Mouse (Mus musculus) G1E (cell line): ENCODE measurements around the gene Ears2. TPM values are rescaled to one million over a fixed set of nuclear protein-coding genes. Genes with fewer than 3 reads are reported as not detected.

Source experiments
- ATAC-seq: 2 replicates; pipeline ENCODE4 v1.8.0; 2016; ENCODE audit warnings: mild to moderate bottlenecking; ENCODE audit not compliant: insufficient number of reproducible peaks, poor library complexity, low FRiP score, severe bottlenecking; ENCODE audit errors: extremely low read depth
- DNase-seq: peaks from one replicate; pipeline ENCODE4 v3.0.0; 2012; ENCODE audit warnings: low spot score
- H3K27me3 ChIP-seq: 2 replicates; pipeline ENCODE4 v1.6.1; 2012; ENCODE audit warnings: mild to moderate bottlenecking, low read length, inconsistent platforms; ENCODE audit not compliant: insufficient read depth
- H3K36me3 ChIP-seq: replicated peaks from 2 replicates; pipeline ENCODE3; 2012; ENCODE audit warnings: mild to moderate bottlenecking, inconsistent platforms
- H3K4me1 ChIP-seq: 2 replicates; pipeline ENCODE4 v1.6.1; 2012; ENCODE audit warnings: low read depth, low read length, inconsistent platforms, mixed read lengths; ENCODE audit not compliant: insufficient read depth
- H3K4me3 ChIP-seq: 2 replicates; pipeline ENCODE4 v1.5.1; 2012; ENCODE audit warnings: low read depth, mild to moderate bottlenecking, inconsistent platforms, low read length, moderate library complexity, mixed read lengths
- H3K9me3 ChIP-seq: replicated peaks from 2 replicates; pipeline ENCODE4 v1.6.1; 2012; ENCODE audit warnings: inconsistent platforms
- CTCF ChIP-seq: IDR thresholded peaks from 2 replicates; pipeline ENCODE4 v1.5.1; 2012; ENCODE audit warnings: low read depth, low read length, inconsistent platforms, mixed read lengths
- GATA1 ChIP-seq: IDR thresholded peaks from 2 replicates; pipeline ENCODE4 v1.6.1; 2012; ENCODE audit warnings: borderline replicate concordance, low read length, inconsistent platforms, mixed read lengths
- GATA2 ChIP-seq: IDR thresholded peaks from 2 replicates; pipeline ENCODE4 v1.6.1; 2012; ENCODE audit warnings: low read depth, low read length, inconsistent platforms, borderline replicate concordance
- POLR2AphosphoS5 ChIP-seq: IDR thresholded peaks from 2 replicates; pipeline ENCODE4 v1.6.1; 2012; ENCODE audit warnings: low read depth, low read length, inconsistent platforms; ENCODE audit not compliant: insufficient replicate concordance
- TAL1 ChIP-seq: conservative IDR thresholded peaks from 2 replicates; pipeline ENCODE4 v1.6.1; 2012; ENCODE audit warnings: low read depth, low read length, inconsistent platforms, mixed read lengths
- polyA plus RNA-seq: library from polyadenylated mRNA; stranded (reverse); fragments of >175 nt; gene quantifications from 2 replicates; pipeline ENCODE4 v1.2.3, GENCODE M21; 2012
- total RNA-seq, 2 experiments: library from RNA; stranded (forward) in 1 of 2; stranded (reverse) in 1 of 2; fragments of 200-1000 nt in 1 of 2; fragments of >200 nt in 1 of 2; fragmentation: Nextera tagmentation in 1 of 2; gene quantifications; 2 replicates each; pipeline ENCODE4 v1.2.3; 2014 to 2017

The Ears2 gene
- total and polyA plus RNA-seq, 3 experiments = 7.9 to 16.3 (median 12.8) TPM

DNA sequence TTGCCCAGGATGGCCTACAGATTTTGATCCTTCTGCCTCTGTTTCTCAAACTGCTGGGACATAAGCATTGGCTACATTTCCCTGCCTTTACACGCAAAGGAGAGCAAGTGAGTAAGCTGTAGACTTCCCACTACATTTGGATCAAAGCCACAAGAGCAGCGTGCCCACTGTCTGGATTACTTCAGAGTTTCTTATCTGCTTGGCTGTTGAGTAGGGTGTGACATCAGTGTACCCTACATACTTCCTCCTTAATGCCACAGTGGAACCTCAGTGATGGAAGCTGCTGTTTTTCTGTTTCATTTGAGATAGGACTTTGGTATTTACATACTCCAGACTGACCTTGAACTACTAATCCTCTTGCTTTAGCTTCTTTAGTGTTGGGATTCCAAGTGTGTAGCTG, 20.2 kb downstream of the Ears2 start:
- DNase-seq (peak; percentile 40), ATAC-seq (peak; percentile 40; the same call in 1 of the 2 replicates)
- Histone ChIP-seq H3K27me3 (no peaks in the 10 kb centered on the region), H3K4me1 (peaks cover 17% of the 10 kb centered on the region), H3K9me3 (no peaks in the 10 kb centered on the region), H3K4me3 (no peak overlapping the region), H3K36me3 (peaks cover 86% of the 10 kb centered on the region)
- TF ChIP-seq GATA1 (no peak), POLR2AphosphoS5 (no peak), TAL1 (no peak), CTCF (no peak), GATA2 (no peak)

DNA sequence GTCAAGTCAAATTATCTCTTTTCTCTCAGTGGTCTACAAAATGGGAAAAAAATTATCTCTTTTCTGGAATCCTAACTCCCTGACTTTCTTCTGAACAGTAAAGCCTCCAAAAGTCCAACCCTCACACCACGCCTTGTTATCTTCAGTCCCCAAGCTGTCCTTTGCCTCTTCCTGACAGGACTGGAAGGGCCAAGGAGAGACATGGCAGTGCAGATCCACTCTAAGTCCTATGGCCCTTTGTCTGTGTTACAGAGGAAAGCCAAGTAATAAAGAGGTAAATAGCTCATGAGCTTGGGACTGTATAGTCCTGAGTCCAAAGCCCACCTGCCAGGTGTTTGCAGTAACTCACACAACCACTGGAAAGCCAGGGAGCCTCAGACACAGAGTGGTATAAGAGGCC, 21.4 kb downstream of the Ears2 start:
- Histone ChIP-seq H3K27me3 (no peaks in the 10 kb centered on the region), H3K36me3 (peaks cover 89% of the 10 kb centered on the region), H3K4me3 (no peak overlapping the region), H3K9me3 (no peaks in the 10 kb centered on the region), H3K4me1 (peaks cover 17% of the 10 kb centered on the region)
- TF ChIP-seq CTCF (no peak), GATA2 (no peak)
- DNase-seq (no peak), ATAC-seq (no peak)

DNA sequence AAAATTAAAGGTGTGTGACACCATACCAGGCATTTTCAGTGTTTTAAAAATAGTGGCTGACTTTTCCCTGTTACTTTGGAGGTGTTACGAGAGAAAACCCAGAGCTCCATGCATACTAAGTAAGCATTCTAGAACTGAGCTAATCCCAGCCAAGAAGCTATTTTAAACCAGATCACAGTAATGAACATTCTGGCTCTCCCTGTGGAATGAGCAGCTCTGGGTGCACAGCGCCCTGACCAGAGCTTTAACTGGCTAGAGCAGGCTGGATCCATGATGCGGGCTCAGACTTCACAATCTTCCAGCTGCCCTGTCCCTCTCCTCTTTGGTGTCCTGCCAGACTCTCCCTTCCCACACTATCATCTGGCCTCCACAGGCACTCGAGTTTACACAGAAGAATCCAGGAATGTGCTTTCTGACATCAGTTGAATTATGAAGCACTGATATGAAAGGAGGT, 21.9 kb downstream of the Ears2 start:
- no peak for DNase-seq
- H3K4me1 ChIP-seq = peaks cover 17% of the 10 kb centered on the region
- H3K27me3 ChIP-seq = no peaks in the 10 kb centered on the region
- H3K4me3 ChIP-seq = no peak overlapping the region
- no peak for ATAC-seq
- H3K9me3 ChIP-seq = no peaks in the 10 kb centered on the region
- TF ChIP-seq CTCF = no peak
- no peak for TF ChIP-seq POLR2AphosphoS5
- TF ChIP-seq GATA2 = no peak
- TF ChIP-seq GATA1 = no peak
- TF ChIP-seq TAL1 = no peak
- H3K36me3 ChIP-seq = peaks cover 90% of the 10 kb centered on the region

DNA sequence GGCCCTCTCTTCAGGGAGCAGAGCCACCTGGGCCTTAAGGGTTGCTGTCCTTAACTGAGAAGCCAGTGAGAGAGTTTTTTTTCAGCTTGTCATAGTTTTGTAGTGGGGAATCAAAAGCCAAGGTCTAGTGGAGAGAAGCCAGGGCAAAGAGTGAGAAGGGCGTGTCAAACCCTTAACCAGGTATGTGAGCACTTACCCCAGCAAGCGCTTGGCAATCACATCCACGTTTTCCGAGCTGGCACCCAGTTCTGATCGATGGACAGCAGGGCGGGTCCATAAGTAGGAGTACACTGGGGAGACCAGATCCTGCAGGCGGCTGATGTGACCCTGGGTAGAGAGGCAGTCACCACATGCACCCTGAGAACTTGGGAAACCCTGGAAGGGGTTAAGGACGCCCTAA, 23.0 kb downstream of the Ears2 start:
- H3K4me3 ChIP-seq = no peak overlapping the region
- ATAC-seq = no peak
- H3K36me3 ChIP-seq = peaks cover 92% of the 10 kb centered on the region
- TF ChIP-seq TAL1 (no peak), POLR2AphosphoS5 (no peak), CTCF (no peak), GATA2 (no peak), GATA1 (no peak)
- H3K9me3 ChIP-seq = no peaks in the 10 kb centered on the region
- DNase-seq = no peak
- no peaks in the 10 kb centered on the region for H3K27me3 ChIP-seq
- peaks cover 17% of the 10 kb centered on the region for H3K4me1 ChIP-seq

DNA sequence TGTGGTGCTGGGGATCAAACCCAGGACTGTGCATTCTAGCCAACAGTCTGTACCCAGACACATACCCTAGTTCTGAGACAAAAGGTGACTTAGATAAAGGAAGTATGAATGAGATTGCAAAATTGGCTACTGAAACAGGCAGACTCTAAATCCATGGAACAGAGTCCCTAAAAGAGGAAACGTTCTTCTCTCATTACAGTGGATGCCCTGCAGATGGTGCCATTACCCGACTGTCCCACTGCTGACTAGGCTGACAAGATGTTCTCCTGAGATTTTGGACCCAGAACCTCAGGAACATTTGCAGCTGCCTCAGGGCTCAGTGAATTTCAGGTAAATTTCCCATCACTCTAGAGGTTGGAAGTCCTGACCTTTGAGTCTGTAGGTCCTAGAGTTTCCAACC, 32.7 kb downstream of the Ears2 start:
- no peak; the same call in 1 of the 2 replicates for ATAC-seq
- DNase-seq = no peak
- H3K4me3 ChIP-seq = no peak overlapping the region
- H3K9me3 ChIP-seq = 0 out of 2 replicates have a peak, but pooled peaks cover 1% of the 10 kb centered on the region
- no peaks in the 10 kb centered on the region for H3K27me3 ChIP-seq
- no peak for TF ChIP-seq TAL1
- no peak for TF ChIP-seq GATA1
- TF ChIP-seq GATA2 = no peak
- no peak for TF ChIP-seq CTCF
- no peak for TF ChIP-seq POLR2AphosphoS5
- H3K4me1 ChIP-seq = peaks cover 25% of the 10 kb centered on the region
- H3K36me3 ChIP-seq = peaks cover 28% of the 10 kb centered on the region

DNA sequence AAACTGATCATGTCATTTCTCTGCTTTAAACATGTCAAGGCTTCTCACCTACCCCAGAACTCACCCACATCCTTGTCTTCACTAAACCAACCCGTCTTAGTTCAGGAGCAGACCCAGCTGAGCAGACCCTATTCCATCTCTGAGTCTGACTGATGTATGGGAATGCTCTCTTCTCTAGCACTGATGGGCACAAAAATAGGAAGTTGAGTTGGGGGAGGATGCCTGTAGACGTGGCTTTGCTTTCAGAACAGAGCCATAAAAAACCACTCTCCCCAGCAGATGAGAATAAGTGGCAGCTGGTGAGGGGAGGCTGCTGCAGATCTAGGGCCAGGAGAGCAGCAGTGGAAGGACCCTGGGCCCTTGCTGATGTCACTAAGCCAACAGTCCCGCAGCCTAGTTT, 33.7 kb downstream of the Ears2 start:
- peaks cover 30% of the 10 kb centered on the region for H3K4me1 ChIP-seq
- H3K9me3 ChIP-seq = 0 out of 2 replicates have a peak, but pooled peaks cover 1% of the 10 kb centered on the region
- H3K36me3 ChIP-seq = peaks cover 19% of the 10 kb centered on the region
- ATAC-seq = no peak
- H3K27me3 ChIP-seq = no peaks in the 10 kb centered on the region
- DNase-seq = no peak
- no peak for TF ChIP-seq GATA1
- no peak for TF ChIP-seq GATA2
- no peak for TF ChIP-seq POLR2AphosphoS5
- TF ChIP-seq CTCF = no peak
- TF ChIP-seq TAL1 = no peak
- no peak overlapping the region for H3K4me3 ChIP-seq

DNA sequence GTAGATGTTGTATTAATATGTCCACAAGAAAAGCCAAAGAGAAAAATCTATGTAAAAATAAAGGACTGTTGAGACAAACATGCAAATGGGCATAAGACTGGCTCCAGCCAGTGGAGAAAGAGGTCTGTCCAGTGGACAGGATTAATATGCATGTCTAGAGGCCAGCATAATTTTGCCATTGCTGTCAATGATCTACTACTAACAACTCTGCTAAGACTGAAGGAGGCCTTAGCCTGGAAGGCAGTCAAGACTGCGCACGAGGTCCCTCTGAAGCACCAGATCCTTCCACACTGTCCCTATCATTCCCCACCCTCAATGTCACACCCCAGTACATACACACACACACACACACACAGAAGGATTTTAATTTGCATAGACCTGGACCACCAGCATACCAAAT, 44.9 kb downstream of the Ears2 start:
- no peak for DNase-seq
- Histone ChIP-seq H3K4me3 (no peak overlapping the region), H3K36me3 (peaks cover 16% of the 10 kb centered on the region), H3K9me3 (no peaks in the 10 kb centered on the region), H3K27me3 (no peaks in the 10 kb centered on the region), H3K4me1 (peaks cover 61% of the 10 kb centered on the region)
- TF ChIP-seq GATA2 (no peak), POLR2AphosphoS5 (no peak), GATA1 (no peak), CTCF (no peak), TAL1 (no peak)
- ATAC-seq = no peak
